Mouse (Mus musculus) CH12.LX (cell line): ENCODE results near the gene Nf1.

Experiments used
- CTCF ChIP-seq, 2 experiments: IDR thresholded peaks in 1 of 2; conservative IDR thresholded peaks in 1 of 2; 2 replicates each; pipeline ENCODE4 v1.5.1; 2011 to 2012; ENCODE audit warnings: low read depth in 2 of 2, low read length in 2 of 2, improper control_type of control experiment in 1 of 2, inconsistent platforms in 1 of 2, mild to moderate bottlenecking in 1 of 2, moderate library complexity in 1 of 2
- E2F4 ChIP-seq: IDR thresholded peaks from 2 replicates; pipeline ENCODE4 v1.6.1; 2011; ENCODE audit warnings: low read depth, low read length, improper control_type of control experiment; ENCODE audit not compliant: insufficient replicate concordance
- ELF1 ChIP-seq: IDR thresholded peaks from 2 replicates; pipeline ENCODE4 v1.6.1; 2014; ENCODE audit warnings: low read depth, mild to moderate bottlenecking, inconsistent platforms, low read length, improper control_type of control experiment
- EP300 ChIP-seq: IDR thresholded peaks from 2 replicates; pipeline ENCODE4 v1.6.1; 2011; ENCODE audit warnings: low read length, improper control_type of control experiment
- ETS1 ChIP-seq: conservative IDR thresholded peaks from 2 replicates; pipeline ENCODE4 v1.6.1; 2012; ENCODE audit warnings: low read depth, mild to moderate bottlenecking, inconsistent platforms, low read length, improper control_type of control experiment, moderate library complexity
- MAFK ChIP-seq: IDR thresholded peaks from 2 replicates; pipeline ENCODE4 v1.6.1; 2011; ENCODE audit warnings: low read length, improper control_type of control experiment; ENCODE audit not compliant: insufficient replicate concordance
- MAZ ChIP-seq: IDR thresholded peaks from 2 replicates; pipeline ENCODE4 v1.6.1; 2012; ENCODE audit warnings: low read depth, mild to moderate bottlenecking, inconsistent platforms, low read length, improper control_type of control experiment, moderate library complexity
- POLR2A ChIP-seq: IDR thresholded peaks from 2 replicates; pipeline ENCODE4 v1.6.1; 2011; ENCODE audit warnings: low read depth, mild to moderate bottlenecking, improper control_type of control experiment, low read length
- TBP ChIP-seq: conservative IDR thresholded peaks from 2 replicates; pipeline ENCODE4 v1.6.1; 2011; ENCODE audit warnings: low read depth, low read length, improper control_type of control experiment

DNA sequence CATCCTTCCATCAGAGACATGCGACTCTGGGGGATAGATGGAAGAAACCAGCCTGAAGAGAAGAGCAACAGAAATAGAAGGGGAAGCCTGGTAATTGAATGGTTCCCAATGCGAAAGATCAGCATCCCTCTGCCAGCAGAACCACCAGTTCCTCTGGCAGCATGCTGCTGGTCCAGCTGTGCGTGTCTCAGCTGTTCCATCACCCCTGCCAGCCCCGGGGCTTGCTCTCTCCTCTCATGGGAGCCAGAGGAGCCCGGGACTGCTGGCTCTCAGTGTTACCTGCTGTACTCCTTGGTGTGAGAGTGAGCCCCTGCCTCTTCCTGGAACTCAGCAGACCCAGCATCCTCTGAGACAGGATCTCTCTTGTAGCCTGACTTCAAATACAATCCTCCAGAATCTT, 276.4 kb downstream of the Nf1 start:
- no peak for TF ChIP-seq TBP
- no peak for TF ChIP-seq ELF1
- TF ChIP-seq CTCF (conservative IDR thresholded peaks at IDR 0.05 in 1 of 2, IDR thresholded peaks at IDR 0.05 in 1 of 2; ENCODE audit: low read depth in 2 of 2, low read length in 2 of 2), result no peak
- no peak for TF ChIP-seq POLR2A
- no peak for TF ChIP-seq MAZ
- TF ChIP-seq MAFK, result no peak
- no peak for TF ChIP-seq ETS1
- TF ChIP-seq E2F4, result no peak
- TF ChIP-seq EP300, result no peak
